Mouse (Mus musculus) T-helper 2 cell (primary cell): Measurements from ENCODE around the gene Traip.

Source experiments
- in situ Hi-C: fragments of 300-600 bp; cut with MboI, MseI; formaldehyde crosslinking; loops from one replicate; pipeline ENCODE4 v1.15.1; 2025; ENCODE audit warnings: high pct_unique_total_duplicates

Gene Traip

DNA sequence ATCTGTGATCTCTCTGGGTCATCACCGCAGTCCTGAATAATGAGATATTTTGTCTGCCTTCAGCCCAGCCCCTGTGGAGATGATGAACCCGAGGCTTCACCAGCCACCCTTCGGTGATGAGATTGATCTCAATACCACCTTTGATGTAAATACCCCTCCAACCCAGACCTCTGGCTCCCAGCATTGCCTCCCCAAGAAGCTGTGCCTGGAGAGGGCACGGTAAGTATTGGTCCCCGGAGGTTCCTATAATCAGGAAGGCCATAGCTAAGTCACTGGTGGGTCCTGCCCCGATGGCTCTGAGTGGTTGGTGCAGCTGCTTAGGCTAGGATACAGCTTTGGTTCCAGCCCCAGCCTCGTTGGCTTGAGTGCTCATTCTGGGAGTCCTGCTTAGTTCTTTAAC is 18.6 kb downstream of the Traip start:
- in situ Hi-C loops = loop anchor here (5.0 kb wide), 1 partner anchor 89 kb away; no protein-coding TSS in a partner anchor

DNA sequence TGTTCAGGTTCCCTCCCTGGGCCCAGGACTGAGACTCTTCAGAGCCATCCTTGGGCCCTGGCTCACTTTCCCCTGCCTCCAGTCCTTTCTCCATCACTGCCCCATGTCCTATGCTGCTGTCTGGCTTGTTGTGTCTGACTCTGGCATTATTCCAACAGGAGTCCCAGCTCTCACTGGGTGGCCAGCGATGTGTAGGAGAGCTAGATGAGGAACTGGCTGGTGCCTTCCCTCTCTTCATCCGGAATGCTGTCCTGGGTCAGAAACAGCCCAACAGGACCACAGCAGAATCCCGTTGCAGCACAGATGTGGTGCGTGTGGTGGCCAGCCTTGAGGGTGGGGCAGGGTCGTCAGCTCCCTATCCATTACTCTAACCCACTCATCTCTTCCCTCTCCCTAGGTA is 20.4 kb downstream of the Traip start:
- in situ Hi-C loops = no loop called here

DNA sequence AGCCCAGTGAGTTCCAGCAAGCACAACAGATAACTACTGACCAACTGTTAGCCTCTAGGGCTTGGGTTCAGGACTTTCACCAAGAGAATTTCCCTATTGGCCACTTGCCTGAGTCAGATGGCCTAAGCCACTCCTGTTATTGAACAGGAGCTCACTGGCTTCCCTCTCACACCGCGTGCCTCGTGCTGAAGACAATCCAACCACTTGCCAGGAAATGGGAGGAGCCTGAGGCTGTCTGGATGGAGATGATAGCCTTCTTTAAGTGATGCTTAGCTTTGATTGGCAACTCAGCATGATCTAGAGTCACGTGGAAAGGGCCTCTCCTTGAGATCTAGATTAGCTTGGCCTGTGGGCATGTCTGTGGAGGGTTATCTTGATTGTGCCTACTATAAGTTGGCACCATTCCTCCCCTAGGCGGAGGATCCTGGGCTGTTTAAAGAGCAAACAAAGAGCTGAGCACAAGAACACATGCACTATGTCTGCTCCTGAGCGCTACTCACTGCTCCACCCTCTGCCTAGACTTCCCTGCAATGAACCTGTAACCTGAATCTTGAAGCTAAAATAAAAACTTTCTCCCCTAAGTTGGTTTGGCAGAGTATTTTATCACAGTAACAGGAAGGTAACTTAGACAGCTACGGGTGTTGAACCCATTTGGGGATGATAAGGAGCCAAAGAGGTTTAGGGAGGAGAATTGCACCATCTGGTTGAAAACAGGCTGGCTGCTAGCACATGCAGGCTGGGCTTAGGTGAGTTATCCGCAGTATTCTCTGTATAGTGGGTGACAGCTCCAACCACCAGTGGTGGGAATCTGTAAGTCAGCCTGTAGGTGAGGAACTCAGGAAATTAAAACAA is 22.0 kb downstream of the Traip start:
- in situ Hi-C loops = no loop called here

DNA sequence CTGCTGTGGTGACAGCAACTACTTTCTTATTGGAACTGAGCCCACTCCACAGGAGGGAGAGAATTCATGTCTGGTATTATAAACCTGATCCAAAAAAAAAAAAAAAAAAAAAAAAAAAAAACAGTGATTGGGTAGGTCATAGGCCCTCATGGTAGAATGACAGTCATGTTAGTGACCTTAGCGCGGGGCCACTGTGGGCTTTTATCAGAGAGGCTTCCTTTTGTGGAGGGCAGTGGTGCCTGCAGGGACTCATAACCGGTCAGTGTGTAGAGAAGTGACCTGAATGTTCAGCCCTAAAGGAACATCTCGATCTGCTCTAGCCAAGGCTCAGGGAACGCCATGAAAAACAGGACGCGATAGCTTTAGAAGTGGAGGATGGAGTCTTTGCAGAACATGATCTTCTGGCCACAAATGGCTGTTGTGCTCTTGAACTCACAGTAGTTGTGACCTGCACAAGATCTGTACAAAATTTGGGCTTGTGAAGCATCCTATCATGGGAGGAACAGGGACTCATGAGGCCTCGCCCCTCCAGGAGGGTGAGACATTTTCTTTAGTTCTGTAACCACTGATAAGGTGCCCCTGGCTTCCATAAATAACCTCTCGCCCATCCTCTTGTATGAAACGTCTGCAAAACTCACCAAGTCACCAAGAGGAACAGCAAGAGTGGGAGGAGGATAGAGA is 24.7 kb downstream of the Traip start:
- in situ Hi-C loops = no loop called here

DNA sequence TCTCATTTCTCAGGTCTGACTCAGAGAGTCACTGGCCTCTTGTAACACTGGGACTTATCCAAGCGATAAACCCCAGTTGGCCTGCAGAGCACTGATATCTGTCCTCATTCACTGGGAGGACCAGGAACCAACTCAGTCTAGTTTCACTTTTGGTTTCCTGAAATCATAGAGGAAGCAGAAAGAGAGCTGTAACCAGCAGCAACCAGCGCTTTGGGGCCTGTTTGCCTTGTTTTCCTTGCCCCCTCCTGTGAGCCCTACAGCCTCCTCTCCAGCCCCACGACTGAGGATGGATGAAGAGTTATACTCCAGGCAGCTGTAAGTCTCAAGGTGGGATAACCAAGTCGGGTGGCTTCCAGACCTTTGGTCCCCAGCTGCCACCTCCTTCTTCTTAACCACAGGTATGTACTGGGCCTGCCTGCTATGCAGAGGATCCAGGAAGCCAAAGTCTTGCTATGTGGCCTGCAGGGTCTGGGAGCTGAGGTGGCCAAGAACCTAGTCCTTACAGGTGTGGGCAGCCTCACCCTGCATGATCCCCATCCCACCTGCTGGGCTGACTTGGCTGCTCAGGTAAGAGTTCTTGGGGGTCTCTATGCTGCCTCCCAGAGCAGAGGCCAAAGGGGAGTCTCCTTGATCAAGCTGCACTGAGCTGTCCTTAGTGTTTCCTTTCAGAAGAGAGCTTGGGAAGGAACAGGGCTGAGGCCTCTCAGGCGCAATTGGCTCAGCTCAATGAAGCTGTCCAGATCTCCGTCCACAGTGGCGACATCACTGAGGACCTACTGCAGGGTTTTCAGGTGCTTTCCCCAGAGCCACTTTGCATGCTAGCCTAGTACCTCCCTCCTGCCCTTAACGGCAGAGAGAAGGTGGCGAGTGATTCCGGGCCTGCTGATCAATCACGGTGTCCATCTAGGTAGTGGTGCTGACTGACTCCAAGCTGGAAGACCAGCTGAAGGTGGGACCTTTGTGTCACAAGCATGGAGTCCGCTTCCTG is 25.8 kb downstream of the Traip start, which contains the start of gene Uba7:
Gene Uba7 (plus strand): TSS at position 107 of the 988 bp plus-strand sequence.
- in situ Hi-C loops = no loop called here

DNA sequence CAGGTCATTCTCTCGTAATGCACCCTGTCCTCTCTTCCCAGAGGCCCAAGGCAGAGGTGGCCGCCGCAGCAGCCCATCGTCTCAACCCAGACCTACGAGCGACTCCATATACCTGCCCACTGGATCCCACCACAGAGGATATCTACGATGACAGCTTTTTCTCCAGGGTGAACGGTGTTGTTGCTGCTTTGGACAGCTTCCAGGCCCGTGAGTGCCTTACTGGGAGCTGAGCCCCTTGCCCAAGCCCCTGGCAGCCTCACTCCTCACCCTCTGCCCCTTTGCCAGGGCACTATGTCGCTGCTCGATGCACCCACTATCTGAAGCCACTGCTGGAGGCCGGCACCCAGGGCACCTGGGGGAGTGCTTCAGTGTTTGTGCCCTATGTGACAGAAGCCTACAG is 28.9 kb downstream of the Traip start:
- in situ Hi-C loops = no loop called here

DNA sequence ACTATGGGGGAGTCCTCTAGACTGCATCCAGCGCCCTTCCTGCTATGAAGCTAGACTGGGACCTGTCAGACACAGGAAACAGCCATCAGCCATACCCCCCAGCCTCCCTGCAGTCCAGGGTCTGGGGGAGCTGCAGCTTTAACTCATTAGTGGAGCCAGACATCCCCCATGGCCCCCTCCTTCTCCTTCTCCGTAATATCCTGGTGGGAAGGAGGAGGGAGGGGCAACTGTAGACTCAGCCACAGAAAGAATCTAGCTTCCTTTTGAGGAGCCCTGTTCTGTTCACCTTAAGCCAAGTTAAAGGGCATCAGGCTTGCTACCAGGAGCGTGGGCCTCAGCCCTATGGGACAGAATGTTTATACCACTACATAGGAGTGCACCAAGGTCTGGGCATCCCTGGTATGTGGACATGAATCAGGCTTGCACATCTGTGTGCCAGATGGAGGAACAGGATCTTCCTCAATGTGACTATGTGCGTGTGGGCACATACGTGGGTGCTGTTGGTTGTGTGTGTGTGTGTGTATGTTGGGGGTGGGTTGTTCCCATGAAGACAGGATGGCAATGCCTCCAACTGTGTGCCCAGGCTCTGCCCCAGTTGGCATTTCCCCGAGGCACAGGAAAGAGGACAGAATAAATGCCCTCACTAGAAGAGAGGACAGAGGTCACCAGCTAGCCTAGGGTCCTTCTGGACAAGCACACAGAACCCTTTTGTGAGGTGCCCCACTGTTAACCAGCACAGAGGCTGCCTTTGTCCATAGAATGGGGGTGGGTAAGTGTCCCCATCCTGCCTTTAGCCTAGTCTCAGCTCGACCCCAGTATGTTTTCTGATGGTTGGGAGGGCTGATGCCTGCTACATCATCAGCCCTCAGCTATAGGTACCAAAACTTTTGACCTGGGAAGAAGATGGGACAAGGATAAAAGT is 32.0 kb downstream of the Traip start:
- in situ Hi-C loops = no loop called here

DNA sequence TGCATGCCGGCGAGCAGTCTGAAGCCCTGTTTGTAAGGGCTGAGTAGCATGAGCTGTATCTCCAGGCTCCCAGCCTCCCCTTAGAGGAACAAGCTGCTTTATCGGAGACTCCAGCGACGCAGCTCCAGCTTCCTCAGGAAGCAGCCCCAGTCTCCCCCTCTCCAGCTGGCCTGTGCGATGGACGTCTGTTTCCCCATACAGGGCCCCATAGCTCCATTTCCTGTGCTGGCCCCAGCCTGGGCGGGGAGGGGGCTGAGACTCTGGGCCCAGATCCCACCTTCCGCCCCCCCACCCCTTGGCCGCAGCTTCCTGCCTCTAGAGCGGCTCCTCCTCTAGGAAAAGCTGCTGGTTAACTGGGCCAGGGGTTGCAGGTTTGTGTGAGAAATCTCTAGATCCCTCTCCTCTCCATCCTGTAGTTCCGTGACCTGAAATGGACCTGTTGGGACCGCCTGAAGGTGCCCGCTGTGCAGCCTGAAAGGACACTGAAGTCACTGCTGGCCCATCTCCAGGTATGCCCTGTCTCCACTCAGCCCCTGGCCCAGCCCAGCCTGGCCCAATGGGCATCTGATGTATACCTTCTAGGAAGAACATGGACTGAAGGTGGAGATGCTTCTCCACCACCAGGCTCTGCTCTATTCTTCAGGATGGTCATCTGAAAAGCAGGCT is 32.9 kb downstream of the Traip start, which contains the start of gene Gm20661:
Gene Gm20661 (plus strand): TSS at position 378 of the 666 bp plus-strand sequence.
- in situ Hi-C loops = no loop called here

DNA sequence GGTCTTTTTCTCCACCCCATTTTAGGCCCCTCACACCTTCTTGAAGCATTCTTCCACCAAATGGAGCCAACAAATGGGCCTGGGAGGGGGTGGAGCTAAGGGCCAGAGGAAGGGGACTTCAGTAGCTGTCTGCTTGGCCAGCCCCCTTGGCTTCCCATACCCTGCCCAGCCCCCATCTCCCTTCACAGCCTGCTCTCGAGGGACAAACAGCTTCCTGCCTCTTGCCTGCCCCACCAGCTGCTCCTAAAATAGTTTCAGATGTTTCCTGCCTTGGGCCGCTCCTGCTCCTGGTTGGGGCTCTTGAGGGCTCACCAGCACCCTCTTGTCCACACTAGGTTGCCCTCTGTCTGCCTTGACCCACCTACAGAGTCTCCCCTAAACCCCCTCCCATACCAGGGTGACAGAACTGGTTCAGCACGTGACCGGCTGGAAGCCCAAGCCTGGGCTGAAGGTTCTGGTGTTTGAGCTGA is 33.5 kb downstream of the Traip start:
- in situ Hi-C loops = no loop called here

DNA sequence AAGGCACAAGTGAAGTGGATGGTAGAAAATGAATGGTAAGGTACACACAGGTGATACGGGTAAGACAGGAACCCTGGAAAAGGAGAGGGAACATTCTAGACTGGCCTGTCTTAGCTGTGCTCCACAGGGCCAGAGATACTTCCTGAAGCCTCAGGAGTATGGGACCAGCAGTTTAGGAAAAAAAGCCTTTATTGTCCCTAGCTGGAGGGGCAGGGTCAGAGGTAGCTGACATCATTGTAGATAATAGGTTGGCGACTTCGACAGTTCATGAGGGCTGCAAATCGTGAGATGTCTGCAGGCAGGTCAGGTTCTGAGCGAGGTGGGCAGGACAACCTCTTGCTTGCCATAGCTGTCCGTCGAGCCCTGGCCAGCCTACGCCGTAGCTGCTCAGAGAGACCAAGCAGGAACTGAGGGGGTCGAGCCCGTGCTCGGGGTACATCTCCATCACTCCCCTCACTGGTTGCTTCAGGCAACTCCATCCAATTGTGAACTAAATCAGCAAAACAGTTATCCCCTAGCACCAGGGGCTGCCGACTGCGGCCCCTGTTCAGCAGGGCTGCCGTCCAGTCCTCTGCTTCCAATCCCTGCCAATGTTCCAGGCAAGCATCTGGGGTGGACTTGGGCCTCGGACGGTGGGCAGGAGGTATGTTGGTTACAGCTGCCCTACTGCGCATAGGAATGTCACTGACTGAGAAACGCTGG is 34.3 kb downstream of the Traip start:
- in situ Hi-C loops = no loop called here

DNA sequence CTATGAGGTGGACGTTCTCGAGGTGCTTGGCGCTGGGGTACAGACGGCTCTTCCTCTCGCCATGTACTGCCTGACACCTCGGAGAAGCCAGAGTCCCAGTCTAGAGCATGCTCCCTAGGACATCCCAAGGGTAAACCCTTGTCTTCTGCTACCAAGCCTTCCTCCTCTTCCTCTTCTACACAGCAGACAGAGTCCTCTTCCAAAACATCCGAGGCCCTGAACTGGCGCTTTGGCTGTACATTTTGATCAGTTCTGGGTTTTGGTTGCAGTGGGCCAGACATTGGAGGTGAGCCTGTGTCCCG is 34.8 kb downstream of the Traip start:
- in situ Hi-C loops = no loop called here

DNA sequence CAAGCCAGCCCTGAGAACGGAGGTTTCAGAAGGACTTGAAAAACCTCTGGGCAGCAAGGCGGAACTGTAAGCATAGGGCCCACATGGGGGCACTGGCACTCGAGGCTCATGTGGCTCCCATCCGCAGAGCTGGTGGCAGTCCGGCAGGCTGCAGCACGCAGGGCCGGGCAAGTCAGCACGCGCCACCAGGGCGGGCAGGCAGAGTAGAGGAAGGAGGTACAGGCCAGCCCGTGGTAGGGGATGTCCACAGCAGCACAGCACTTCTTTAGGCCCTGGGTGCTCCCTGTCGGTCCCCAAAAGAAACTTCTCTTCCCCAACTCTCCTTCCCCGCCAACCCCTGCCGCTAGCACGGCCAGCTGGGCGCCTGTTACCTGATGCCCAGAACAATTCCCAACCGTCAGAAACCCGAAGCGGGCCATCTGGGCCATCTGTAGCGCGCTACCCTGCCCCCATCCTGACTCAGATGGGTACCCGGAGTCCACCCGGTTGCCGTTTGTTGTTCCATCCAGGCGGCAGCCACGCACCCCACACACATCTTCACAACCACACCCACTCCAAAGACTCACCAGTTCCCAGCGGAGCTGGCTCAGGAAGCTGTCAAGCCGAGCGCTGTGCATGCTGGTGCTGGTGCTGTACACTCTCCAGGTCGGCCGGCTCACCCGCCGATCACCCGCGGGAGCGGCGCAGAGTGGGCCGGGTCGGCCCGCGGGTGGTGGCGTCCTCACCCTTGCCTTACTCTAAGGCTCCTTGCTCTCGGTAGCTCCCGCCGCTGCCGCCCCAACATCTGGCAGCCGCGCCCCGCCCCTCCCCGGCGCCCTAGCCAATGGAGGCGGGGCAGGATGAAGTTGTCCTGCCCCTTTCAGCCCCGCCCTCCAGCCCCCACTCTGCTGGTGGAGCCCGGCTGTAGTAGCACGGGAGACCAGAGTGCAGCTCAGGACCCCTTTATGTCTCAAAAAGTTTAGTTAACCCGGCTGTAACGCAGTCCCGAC is 35.5 kb downstream of the Traip start, which contains the start of gene Inka1:
Gene Inka1 (minus strand): TSS at position 749 of the 989 bp plus-strand sequence.
- in situ Hi-C loops = no loop called here

DNA sequence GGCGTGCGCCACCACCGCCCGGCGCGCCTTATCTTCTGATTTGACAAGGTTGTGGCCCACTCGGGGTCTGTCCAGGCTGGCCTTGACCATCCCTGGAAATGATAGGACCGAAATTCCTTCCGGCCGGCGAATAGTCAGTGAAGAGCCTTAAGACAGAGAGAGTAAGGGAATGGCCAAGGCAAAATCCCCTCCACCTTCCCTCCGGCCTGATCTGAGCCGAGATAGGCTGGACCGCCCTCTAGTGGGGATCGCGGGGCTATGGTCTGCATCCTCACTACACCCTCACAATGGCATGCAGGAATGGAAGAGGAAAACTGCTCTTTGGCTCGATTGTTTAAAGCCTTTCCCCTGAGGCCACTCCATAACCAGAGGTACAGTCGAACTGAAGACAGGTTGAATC is 36.4 kb downstream of the Traip start:
- in situ Hi-C loops = no loop called here

DNA sequence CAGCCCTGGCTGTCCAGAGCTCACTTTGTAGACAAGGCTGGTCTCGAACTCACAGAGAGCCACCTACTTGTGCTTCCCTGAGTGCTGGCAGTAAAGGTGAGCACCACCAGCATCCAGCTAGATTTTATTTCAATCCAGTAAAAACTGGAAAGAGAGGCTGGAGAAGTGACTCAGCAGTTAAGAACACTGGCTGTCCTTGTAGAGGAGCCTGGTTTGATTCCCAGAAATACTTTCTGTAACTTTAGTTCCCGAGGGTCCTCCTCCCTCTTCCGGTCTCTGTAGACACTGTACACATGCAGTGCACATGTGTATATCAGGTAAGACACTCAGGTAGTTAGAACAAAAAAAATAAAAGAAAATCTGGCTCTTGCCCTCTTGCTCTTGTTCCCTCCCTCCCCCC is 38.0 kb downstream of the Traip start:
- in situ Hi-C loops = no loop called here

DNA sequence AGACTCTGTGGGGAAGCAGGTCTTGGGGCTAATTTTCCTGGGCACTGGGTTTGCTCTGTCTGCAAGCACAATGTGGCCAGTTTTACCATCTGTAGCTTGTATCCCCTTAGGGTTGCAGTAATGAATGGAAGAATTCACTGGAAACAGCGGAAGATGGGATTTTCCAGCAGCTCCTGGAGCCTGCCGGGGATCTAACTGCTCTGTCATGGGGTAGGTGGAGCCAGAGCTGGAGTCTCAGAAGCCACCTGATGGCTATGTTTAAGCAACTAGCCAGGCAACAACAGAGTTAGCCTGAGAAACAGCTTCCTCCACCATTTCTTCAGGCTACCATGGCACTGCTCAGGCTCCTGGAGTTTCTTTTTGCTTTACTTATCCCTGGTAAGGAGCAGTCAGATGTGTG is 42.3 kb downstream of the Traip start, which contains the start of gene Cdhr4:
Gene Cdhr4 (plus strand): TSS at position 301 of the 400 bp plus-strand sequence.
- in situ Hi-C loops = no loop called here

DNA sequence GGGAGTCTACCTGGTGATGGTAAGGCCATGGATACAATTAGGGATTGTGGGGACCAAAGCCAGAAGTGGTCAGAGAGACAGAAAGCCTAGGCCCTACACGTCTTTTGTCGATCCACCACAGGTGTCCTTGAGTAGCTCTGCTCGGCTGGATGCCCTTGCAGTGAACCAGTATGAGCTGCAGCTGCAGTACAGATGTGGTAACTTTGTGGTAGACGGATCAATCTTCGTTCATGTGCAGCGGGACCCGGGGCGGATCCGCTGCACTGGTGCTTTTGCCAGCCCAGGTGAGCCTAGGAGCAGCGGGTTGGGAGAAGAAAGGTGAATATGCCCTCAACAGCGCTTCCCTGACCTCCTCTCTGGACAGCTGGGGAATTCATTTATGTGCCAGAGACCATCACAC is 43.1 kb downstream of the Traip start:
- in situ Hi-C loops = no loop called here

DNA sequence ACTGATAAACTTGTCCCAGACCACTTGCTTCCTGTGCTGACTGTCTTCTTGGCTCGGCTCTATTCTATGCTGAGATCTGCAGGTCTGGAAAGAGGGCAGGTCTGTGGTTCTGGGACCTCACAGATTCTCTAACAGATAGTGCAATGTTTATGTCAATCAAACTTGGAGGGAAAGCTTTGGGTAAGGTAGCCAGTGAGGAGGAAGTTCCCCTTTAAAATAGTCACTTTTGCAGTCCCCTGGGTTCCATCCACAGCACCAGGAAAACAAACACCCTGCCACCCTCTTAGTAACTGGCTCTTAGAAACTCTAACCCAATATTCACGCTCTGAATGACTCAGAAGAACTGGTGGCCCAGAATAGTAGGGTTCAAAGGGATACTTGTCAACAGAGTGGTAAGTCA is 44.5 kb downstream of the Traip start:
- in situ Hi-C loops = no loop called here

DNA sequence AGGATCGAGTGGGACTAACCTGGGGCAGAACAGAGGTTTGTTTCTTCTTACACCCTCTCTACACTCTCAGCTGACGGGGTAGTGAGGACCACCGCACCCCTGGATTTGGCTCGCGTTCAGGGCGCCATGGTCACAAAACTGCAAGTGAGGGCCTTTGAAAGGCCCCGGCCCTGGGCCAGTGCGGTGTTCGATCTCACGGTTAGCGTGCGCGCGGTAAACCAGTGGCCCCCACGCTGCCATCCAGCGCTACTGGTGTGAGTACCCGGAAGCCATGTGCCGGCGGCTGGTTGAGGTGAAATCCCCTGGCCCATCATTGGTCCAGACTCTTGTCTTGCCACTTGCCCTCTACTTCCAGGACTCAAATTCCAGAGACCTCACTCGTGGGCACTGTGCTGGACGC is 45.6 kb downstream of the Traip start:
- in situ Hi-C loops = no loop called here
